Mouse (Mus musculus) layer of hippocampus, adult 11-12 months (tissue): Measurements from ENCODE around the gene Gnb2.

Experiments used
- DNase-seq: peaks from one replicate; pipeline ENCODE4 v3.0.0; 2022; ENCODE audit warnings: low spot score

The Gnb2 gene

GRCm38 (mm10) chr5:137533117-137533827 lies at the start of gene Gnb2, which contains the start of gene Epo:
Gnb2 (minus strand) TSS chr5:137533510.
Epo (minus strand) TSS chr5:137533242.
- peak; percentile 99 for DNase-seq

GRCm38 (mm10) chr5:137582702-137583101 lies 49.4 kb upstream of the Gnb2 start:
- DNase-seq, result no peak

- no peak for DNase-seq
Measured at GRCm38 (mm10) chr5:137580246-137580645, 46.9 kb upstream of the Gnb2 start.

- peak; percentile 45 for DNase-seq
Measured at GRCm38 (mm10) chr5:137574470-137574901, 41.2 kb upstream of the Gnb2 start.

- DNase-seq, result no peak
Measured at GRCm38 (mm10) chr5:137570691-137571586, 37.6 kb upstream of the Gnb2 start.

- DNase-seq, result no peak
Measured at GRCm38 (mm10) chr5:137570181-137570580, 36.9 kb upstream of the Gnb2 start.

GRCm38 (mm10) chr5:137569665-137570064 lies 36.4 kb upstream of the Gnb2 start, which contains the start of gene Tfr2:
Tfr2 (plus strand) TSS chr5:137569840.
- no peak for DNase-seq

GRCm38 (mm10) chr5:137569031-137569430 lies 35.7 kb upstream of the Gnb2 start:
- DNase-seq, result no peak

- no peak for DNase-seq
Measured at GRCm38 (mm10) chr5:137568223-137568798, 35.0 kb upstream of the Gnb2 start.

GRCm38 (mm10) chr5:137566416-137566815 lies 33.1 kb upstream of the Gnb2 start:
- DNase-seq, result no peak

GRCm38 (mm10) chr5:137565744-137566143 lies 32.4 kb upstream of the Gnb2 start:
- DNase-seq, result no peak

GRCm38 (mm10) chr5:137562965-137563364 lies 29.7 kb upstream of the Gnb2 start:
- DNase-seq, result peak; percentile 41

GRCm38 (mm10) chr5:137561556-137561955 lies 28.2 kb upstream of the Gnb2 start:
- DNase-seq, result no peak

- no peak for DNase-seq
Measured at GRCm38 (mm10) chr5:137553898-137554297, 20.6 kb upstream of the Gnb2 start.

GRCm38 (mm10) chr5:137553411-137553837 lies 20.1 kb upstream of the Gnb2 start, which contains the start of gene Actl6b:
Actl6b (plus strand) TSS chr5:137553517.
- peak; percentile 87 for DNase-seq

- DNase-seq, result no peak
Measured at GRCm38 (mm10) chr5:137553000-137553399, 19.7 kb upstream of the Gnb2 start.

GRCm38 (mm10) chr5:137551119-137551518 lies 17.8 kb upstream of the Gnb2 start:
- no peak for DNase-seq

GRCm38 (mm10) chr5:137549840-137550239 lies 16.5 kb upstream of the Gnb2 start:
- DNase-seq, result no peak

- DNase-seq, result no peak
Measured at GRCm38 (mm10) chr5:137545596-137545995, 12.3 kb upstream of the Gnb2 start.

- no peak for DNase-seq
Measured at GRCm38 (mm10) chr5:137544926-137545325, 11.6 kb upstream of the Gnb2 start.

- DNase-seq, result no peak
Measured at GRCm38 (mm10) chr5:137541768-137542540, 8.6 kb upstream of the Gnb2 start.

- no peak for DNase-seq
Measured at GRCm38 (mm10) chr5:137540991-137541390, 7.7 kb upstream of the Gnb2 start.
